Mouse (Mus musculus): Measurements from ENCODE around the gene Rptor. TPM values are rescaled to one million over a fixed set of nuclear protein-coding genes. Genes with fewer than 3 reads are reported as not detected.
A peak's percentile ranks its signal among the peaks of the same experiment; 100 is the strongest.

Gene Rptor
- polyA plus RNA-seq, 1 experiment from 2014 or later = 7.1 TPM

GRCm38 (mm10) chr11:119907711-119908110 lies 305.0 kb downstream of the Rptor start:
- DNase-seq (ENCODE audit: low spot score) (no peak), ATAC-seq (replicated peaks; ENCODE audit: low FRiP score, low read depth) (no peak)
- no peak overlapping the region for H3K27ac ChIP-seq
- H3K4me2 ChIP-seq (ENCODE audit: low read length) = no peak overlapping the region
- TF ChIP-seq CTCF (IDR thresholded peaks at IDR 0.05; ENCODE audit: low read depth) = no peak
- H3K4me3 ChIP-seq (replicated peaks; ENCODE audit: low read depth, low read length) = no peak overlapping the region
- WGBS = 57% methylated on average over 7 of the region's 7 CpGs
- no peak overlapping the region for H3K9ac ChIP-seq (ENCODE audit: low read depth, low read length)
- no peaks in the 10 kb centered on the region for H3K36me3 ChIP-seq (ENCODE audit: insufficient read depth, low read length)
- peaks cover 1% of the 10 kb centered on the region; the same call in 1 of the 2 replicates for H3K4me1 ChIP-seq (replicated peaks; ENCODE audit: insufficient read depth, low read length)
- no peaks in the 10 kb centered on the region for H3K9me3 ChIP-seq (replicated peaks; ENCODE audit: low read length)
- H3K27me3 ChIP-seq (ENCODE audit: insufficient read depth, low read length) = no peaks in the 10 kb centered on the region

- ATAC-seq (replicated peaks; ENCODE audit: low FRiP score, low read depth) (no peak), DNase-seq (ENCODE audit: low spot score) (peak; percentile 82)
- no peak overlapping the region for H3K4me3 ChIP-seq (replicated peaks; ENCODE audit: low read depth, low read length)
- no peak overlapping the region for H3K27ac ChIP-seq
- peaks cover 10% of the 10 kb centered on the region; the same call in 1 of the 2 replicates for H3K4me1 ChIP-seq (replicated peaks; ENCODE audit: insufficient read depth, low read length)
- H3K27me3 ChIP-seq (ENCODE audit: insufficient read depth, low read length) = no peaks in the 10 kb centered on the region
- no peaks in the 10 kb centered on the region for H3K9me3 ChIP-seq (replicated peaks; ENCODE audit: low read length)
- 0% methylated on average over 5 of the region's 5 CpGs for WGBS
- H3K36me3 ChIP-seq (ENCODE audit: insufficient read depth, low read length) = no peaks in the 10 kb centered on the region
- peak; percentile 94 for TF ChIP-seq CTCF (IDR thresholded peaks at IDR 0.05; ENCODE audit: low read depth)
- peak overlapping the region; percentile 17; the same call in 1 of the 2 replicates for H3K4me2 ChIP-seq (ENCODE audit: low read length)
- H3K9ac ChIP-seq (ENCODE audit: low read depth, low read length) = no peak overlapping the region
These were observed 306.7 kb downstream of the Rptor start for GRCm38 (mm10) chr11:119909436-119909835.

- TF ChIP-seq CTCF (IDR thresholded peaks at IDR 0.05; ENCODE audit: low read depth) = no peak
- Histone ChIP-seq H3K4me2 (ENCODE audit: low read length) (peak overlapping the region; percentile 75), H3K36me3 (ENCODE audit: insufficient read depth, low read length) (peaks cover 15% of the 10 kb centered on the region), H3K4me1 (replicated peaks; ENCODE audit: insufficient read depth, low read length) (peaks cover 24% of the 10 kb centered on the region; the same call in 1 of the 2 replicates), H3K9me3 (replicated peaks; ENCODE audit: low read length) (no peaks in the 10 kb centered on the region), H3K4me3 (replicated peaks; ENCODE audit: low read depth, low read length) (peak overlapping the region; percentile 95), H3K27me3 (ENCODE audit: insufficient read depth, low read length) (no peaks in the 10 kb centered on the region), H3K9ac (ENCODE audit: low read depth, low read length) (peak overlapping the region; percentile 98), H3K27ac (peak overlapping the region; percentile 90)
- ATAC-seq (replicated peaks; ENCODE audit: low FRiP score, low read depth) (no peak), DNase-seq (ENCODE audit: low spot score) (peak; percentile 27)
- 5% methylated on average over 7 of the region's 7 CpGs for WGBS
These were observed 310.1 kb downstream of the Rptor start for GRCm38 (mm10) chr11:119912845-119913244.

- Histone ChIP-seq H3K36me3 (ENCODE audit: insufficient read depth, low read length) (peaks cover 20% of the 10 kb centered on the region), H3K27ac (peak within 1 kb of the TSS; percentile 90), H3K4me3 (replicated peaks; ENCODE audit: low read depth, low read length) (peak within 1 kb of the TSS; percentile 95), H3K4me1 (replicated peaks; ENCODE audit: insufficient read depth, low read length) (peaks cover 24% of the 10 kb centered on the region; the same call in 1 of the 2 replicates), H3K27me3 (ENCODE audit: insufficient read depth, low read length) (no peaks in the 10 kb centered on the region), H3K4me2 (ENCODE audit: low read length) (peak within 1 kb of the TSS; percentile 75), H3K9ac (ENCODE audit: low read depth, low read length) (peak within 1 kb of the TSS; percentile 98), H3K9me3 (replicated peaks; ENCODE audit: low read length) (no peaks in the 10 kb centered on the region)
- peak; percentile 60 for ATAC-seq (replicated peaks; ENCODE audit: low FRiP score, low read depth)
- peak; percentile 86 for DNase-seq (ENCODE audit: low spot score)
- TF ChIP-seq CTCF (IDR thresholded peaks at IDR 0.05; ENCODE audit: low read depth) = peak; percentile 19; the same call in 1 of the 2 replicates
- WGBS = under 1% methylated on average over 48 of the region's 48 CpGs
These were observed 310.7 kb downstream of the Rptor start, which contains the start of gene Chmp6 for GRCm38 (mm10) chr11:119913291-119913934. Chmp6 (plus strand) TSS chr11:119913441.

GRCm38 (mm10) chr11:119913935-119914314 lies 311.2 kb downstream of the Rptor start:
- peak overlapping the region; percentile 95 for H3K4me3 ChIP-seq (replicated peaks; ENCODE audit: low read depth, low read length)
- peak; percentile 40 for DNase-seq (ENCODE audit: low spot score)
- H3K4me1 ChIP-seq (replicated peaks; ENCODE audit: insufficient read depth, low read length) = peaks cover 24% of the 10 kb centered on the region; the same call in 1 of the 2 replicates
- H3K4me2 ChIP-seq (ENCODE audit: low read length) = peak overlapping the region; percentile 75
- H3K36me3 ChIP-seq (ENCODE audit: insufficient read depth, low read length) = peaks cover 25% of the 10 kb centered on the region
- no peak for TF ChIP-seq CTCF (IDR thresholded peaks at IDR 0.05; ENCODE audit: low read depth)
- no peaks in the 10 kb centered on the region for H3K9me3 ChIP-seq (replicated peaks; ENCODE audit: low read length)
- no peak; the same call in 1 of the 2 replicates for ATAC-seq (replicated peaks; ENCODE audit: low FRiP score, low read depth)
- H3K27ac ChIP-seq = peak overlapping the region; percentile 90
- H3K9ac ChIP-seq (ENCODE audit: low read depth, low read length) = peak overlapping the region; percentile 98
- H3K27me3 ChIP-seq (ENCODE audit: insufficient read depth, low read length) = no peaks in the 10 kb centered on the region
- WGBS = under 1% methylated on average over 26 of the region's 26 CpGs

GRCm38 (mm10) chr11:119914381-119914780 lies 311.7 kb downstream of the Rptor start:
- TF ChIP-seq CTCF (IDR thresholded peaks at IDR 0.05; ENCODE audit: low read depth) = no peak
- H3K4me3 ChIP-seq (replicated peaks; ENCODE audit: low read depth, low read length) = peak overlapping the region; percentile 95
- H3K4me1 ChIP-seq (replicated peaks; ENCODE audit: insufficient read depth, low read length) = peaks cover 24% of the 10 kb centered on the region; the same call in 1 of the 2 replicates
- peak overlapping the region; percentile 75 for H3K4me2 ChIP-seq (ENCODE audit: low read length)
- no peaks in the 10 kb centered on the region for H3K9me3 ChIP-seq (replicated peaks; ENCODE audit: low read length)
- no peak for DNase-seq (ENCODE audit: low spot score)
- H3K9ac ChIP-seq (ENCODE audit: low read depth, low read length) = peak overlapping the region; percentile 98
- WGBS = 18% methylated on average over 4 of the region's 4 CpGs
- no peak for ATAC-seq (replicated peaks; ENCODE audit: low FRiP score, low read depth)
- no peaks in the 10 kb centered on the region for H3K27me3 ChIP-seq (ENCODE audit: insufficient read depth, low read length)
- peaks cover 30% of the 10 kb centered on the region for H3K36me3 ChIP-seq (ENCODE audit: insufficient read depth, low read length)
- peak overlapping the region; percentile 90 for H3K27ac ChIP-seq

Data from kidney, postnatal 0 days (tissue).